Mouse (Mus musculus) liver, adult 2 months (tissue): ENCODE data around the gene Tbc1d16. TPM values are rescaled to one million over a fixed set of nuclear protein-coding genes. Genes with fewer than 3 reads are reported as not detected.

ENCODE experiments used
- DNase-seq: peaks from one replicate; pipeline ENCODE4 v3.0.0-alpha.2; 2011; ENCODE audit warnings: low read depth, low spot score; ENCODE audit errors: extremely low read depth
- H3K27ac ChIP-seq: fragments of 200-500 bp; replicated peaks from 2 replicates; pipeline ENCODE4 v1.5.1; 2012; ENCODE audit warnings: low read depth, mild to moderate bottlenecking, control low read depth, inconsistent platforms, low read length; ENCODE audit not compliant: insufficient read depth
- H3K27me3 ChIP-seq: fragments of 200-500 bp; 2 replicates; pipeline ENCODE4 v1.6.1; 2012; ENCODE audit warnings: mild to moderate bottlenecking, moderate library complexity, low read length, inconsistent platforms; ENCODE audit not compliant: control insufficient read depth, insufficient read depth
- H3K36me3 ChIP-seq: fragments of 200-500 bp; 2 replicates; pipeline ENCODE4 v1.6.1; 2012; ENCODE audit warnings: low read length, inconsistent platforms; ENCODE audit not compliant: control insufficient read depth, insufficient read depth
- H3K4me1 ChIP-seq: fragments of 200-500 bp; 2 replicates; pipeline ENCODE4 v1.6.1; 2011; ENCODE audit warnings: low read length; ENCODE audit not compliant: control insufficient read depth, insufficient read depth
- H3K4me3 ChIP-seq: fragments of 200-500 bp; 2 replicates; pipeline ENCODE4 v1.5.1; 2011; ENCODE audit warnings: low read depth, mild to moderate bottlenecking, control low read depth, low read length, moderate library complexity; ENCODE audit not compliant: insufficient read depth
- H3K79me2 ChIP-seq: fragments of 200-500 bp; 2 replicates; pipeline ENCODE4 v1.6.1; 2012; ENCODE audit warnings: inconsistent platforms, mild to moderate bottlenecking, low read length, moderate library complexity; ENCODE audit not compliant: control insufficient read depth, insufficient read depth
- H3K9ac ChIP-seq: fragments of 200-500 bp; 2 replicates; pipeline ENCODE4 v1.6.1; 2012; ENCODE audit warnings: low read depth, mild to moderate bottlenecking, control low read depth, inconsistent platforms, low read length
- CTCF ChIP-seq: fragments of 200-500 bp; IDR thresholded peaks from 2 replicates; pipeline ENCODE4 v1.5.1; 2011; ENCODE audit warnings: low read depth, low read length, control low read depth
- POLR2A ChIP-seq: fragments of 200-500 bp; IDR thresholded peaks from 2 replicates; pipeline ENCODE4 v1.6.1; 2011; ENCODE audit warnings: low read length, control low read depth; ENCODE audit not compliant: insufficient read depth; ENCODE audit errors: extremely low read depth
- WGBS: fragments of 180-500 bp; shearing (Covaris S2); methylation state at CpG from one replicate; pipeline ENCODE4 v1.1.7; 2018; 5-methylcytosine and 5-hydroxymethylcytosine counted together
- polyA plus RNA-seq: library from polyadenylated mRNA; depleted of rRNA; stranded (reverse); fragments of >200 nt; gene quantifications from 2 replicates; pipeline ENCODE4 v1.2.3, GENCODE M21; 2012
- total RNA-seq: library from RNA; depleted of rRNA; stranded (reverse); fragments of >200 nt; gene quantifications from 2 replicates; pipeline ENCODE4 v1.2.3, GENCODE M21; 2014

Gene Tbc1d16
- total and polyA plus RNA-seq, 2 experiments: 4.6 to 9.5 TPM

DNA sequence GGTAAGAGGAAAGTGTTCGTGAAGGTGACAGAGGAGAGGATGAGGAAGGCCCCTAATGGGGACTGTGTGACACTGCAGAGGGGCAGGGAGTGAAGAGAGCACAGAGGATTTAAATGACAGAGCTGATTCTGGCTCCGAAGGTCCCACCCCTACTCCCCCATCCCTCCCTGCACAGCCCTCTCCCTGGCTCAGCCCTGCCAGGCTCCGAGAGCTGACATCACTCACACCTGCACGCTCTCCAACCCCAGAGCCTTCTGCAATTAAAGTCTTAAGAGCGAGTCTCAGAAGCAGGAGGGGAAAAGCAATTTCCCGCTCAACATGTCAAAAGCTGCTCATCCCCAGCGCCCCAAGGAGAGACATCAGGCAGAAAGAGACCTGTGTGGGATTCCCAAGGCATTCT, 109.4 kb downstream of the Tbc1d16 start:
- TF ChIP-seq POLR2A: no peak
- no peak for TF ChIP-seq CTCF
- Histone ChIP-seq H3K36me3 (no peaks in the 10 kb centered on the region), H3K4me1 (no peaks in the 10 kb centered on the region), H3K27ac (no peak overlapping the region), H3K27me3 (no peaks in the 10 kb centered on the region), H3K79me2 (no peaks in the 10 kb centered on the region), H3K4me3 (no peak overlapping the region), H3K9ac (no peak overlapping the region)
- DNase-seq: no peak
- 91% methylated on average over 7 of the region's 7 CpGs for WGBS

DNA sequence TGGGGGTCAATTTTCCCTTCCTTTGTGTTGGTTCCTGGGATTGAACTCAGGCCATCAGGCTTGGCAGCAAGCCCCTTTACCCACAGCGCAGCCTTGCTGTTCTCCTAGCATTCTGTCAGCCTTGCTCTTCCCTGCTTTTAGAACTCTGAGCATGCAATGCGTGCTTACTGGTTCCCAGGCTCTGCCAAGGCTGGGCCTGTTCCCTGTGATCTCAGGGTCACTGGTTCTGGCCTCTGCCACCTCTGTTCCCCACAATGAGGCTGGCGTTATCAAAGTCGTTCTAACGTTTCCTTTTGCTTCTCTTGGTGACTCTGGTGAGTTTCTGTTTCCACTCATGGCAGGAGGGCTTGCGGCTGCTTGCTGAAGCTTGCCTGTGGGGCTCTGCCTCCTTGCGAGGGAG, 110.4 kb downstream of the Tbc1d16 start:
- H3K27me3 ChIP-seq: peaks cover 1% of the 10 kb centered on the region; the same call in 1 of the 2 replicates
- H3K79me2 ChIP-seq: no peaks in the 10 kb centered on the region
- WGBS: 61% methylated on average over 7 of the region's 7 CpGs
- no peaks in the 10 kb centered on the region for H3K4me1 ChIP-seq
- peak; percentile 38 for DNase-seq
- TF ChIP-seq CTCF (no peak), POLR2A (no peak)
- no peaks in the 10 kb centered on the region for H3K36me3 ChIP-seq
- H3K9ac ChIP-seq: no peak overlapping the region
- no peak overlapping the region for H3K4me3 ChIP-seq
- H3K27ac ChIP-seq: no peak overlapping the region

DNA sequence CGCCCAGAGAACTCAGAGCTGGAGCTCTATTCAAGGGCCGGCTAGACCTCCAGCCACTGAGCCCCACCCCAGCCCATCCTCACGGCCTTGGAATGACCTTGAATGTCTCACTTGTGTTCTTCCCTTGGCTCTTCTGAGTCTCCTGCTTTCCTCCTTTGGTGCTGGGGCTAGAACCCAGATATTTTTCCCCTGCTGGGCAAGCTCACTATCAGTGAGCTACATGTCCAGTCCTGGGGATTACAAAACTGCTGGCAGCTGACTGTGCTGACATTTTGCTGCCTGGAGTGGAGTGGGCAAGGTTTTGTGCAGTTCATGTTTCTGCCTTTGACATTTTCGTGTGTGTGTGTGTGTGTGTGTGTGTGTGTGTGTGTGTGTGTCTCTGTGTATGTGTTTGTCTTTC, 111.3 kb downstream of the Tbc1d16 start:
- Histone ChIP-seq H3K36me3 (no peaks in the 10 kb centered on the region), H3K4me3 (no peak overlapping the region), H3K79me2 (no peaks in the 10 kb centered on the region), H3K27ac (no peak overlapping the region), H3K27me3 (peaks cover 3% of the 10 kb centered on the region; the same call in 1 of the 2 replicates), H3K9ac (no peak overlapping the region), H3K4me1 (no peaks in the 10 kb centered on the region)
- TF ChIP-seq CTCF: no peak
- TF ChIP-seq POLR2A: no peak
- DNase-seq: peak; percentile 41
- 62% methylated on average over 4 of the region's 4 CpGs for WGBS

DNA sequence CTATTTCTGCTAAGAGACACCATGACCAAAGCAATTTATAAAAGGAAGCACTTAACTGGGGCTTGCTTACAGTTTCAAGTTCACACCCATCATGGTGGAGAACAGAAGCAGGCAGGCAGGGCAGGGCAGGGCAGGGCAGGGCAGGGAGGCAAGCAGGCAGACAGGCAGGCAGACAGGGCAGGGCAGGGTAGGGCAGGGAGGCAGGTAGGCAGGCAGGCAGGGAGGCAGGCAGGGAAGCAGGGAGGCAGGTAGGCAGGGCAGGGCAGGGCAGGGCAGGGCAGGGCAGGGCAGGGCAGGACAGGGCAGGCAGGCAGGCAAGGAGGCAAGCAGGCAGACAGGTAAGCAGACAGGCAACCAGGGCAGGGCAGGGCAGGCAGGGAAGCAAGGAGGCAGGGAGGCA, 115.6 kb downstream of the Tbc1d16 start:
- peaks cover 2% of the 10 kb centered on the region for H3K4me1 ChIP-seq
- no peak overlapping the region for H3K27ac ChIP-seq
- no peak for DNase-seq
- H3K36me3 ChIP-seq: no peaks in the 10 kb centered on the region
- TF ChIP-seq POLR2A (no peak), CTCF (no peak)
- H3K4me3 ChIP-seq: no peak overlapping the region
- H3K9ac ChIP-seq: no peak overlapping the region
- peaks cover 3% of the 10 kb centered on the region; the same call in 1 of the 2 replicates for H3K27me3 ChIP-seq
- H3K79me2 ChIP-seq: no peaks in the 10 kb centered on the region

DNA sequence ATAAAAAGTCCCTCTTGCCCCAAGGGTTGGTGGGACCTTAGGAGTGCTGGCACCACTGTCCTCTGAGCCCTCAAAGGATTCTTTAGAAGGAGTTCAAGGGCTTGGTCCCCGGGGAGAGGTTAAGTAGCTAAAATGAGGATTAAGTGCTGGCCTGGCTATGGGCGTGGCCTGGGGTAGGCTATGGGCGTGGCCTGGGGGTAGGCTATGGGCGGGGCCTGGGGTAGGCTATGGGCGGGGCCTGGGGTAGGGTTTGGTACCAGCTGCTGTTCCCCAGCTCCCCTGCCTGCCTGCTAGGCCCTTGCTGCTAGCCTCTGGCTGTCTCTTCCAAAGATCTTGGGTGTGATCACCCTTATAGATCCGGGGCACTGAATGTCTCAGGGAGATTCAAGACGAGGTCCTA, 117.0 kb downstream of the Tbc1d16 start:
- H3K9ac ChIP-seq: no peak overlapping the region
- peaks cover 3% of the 10 kb centered on the region for H3K4me1 ChIP-seq
- no peaks in the 10 kb centered on the region for H3K79me2 ChIP-seq
- TF ChIP-seq CTCF (no peak), POLR2A (no peak)
- no peak for DNase-seq
- H3K27me3 ChIP-seq: peaks cover 3% of the 10 kb centered on the region; the same call in 1 of the 2 replicates
- 37% methylated on average over 7 of the region's 7 CpGs for whole genome bisulfite sequencing
- no peaks in the 10 kb centered on the region for H3K36me3 ChIP-seq
- no peak overlapping the region for H3K27ac ChIP-seq
- H3K4me3 ChIP-seq: no peak overlapping the region

DNA sequence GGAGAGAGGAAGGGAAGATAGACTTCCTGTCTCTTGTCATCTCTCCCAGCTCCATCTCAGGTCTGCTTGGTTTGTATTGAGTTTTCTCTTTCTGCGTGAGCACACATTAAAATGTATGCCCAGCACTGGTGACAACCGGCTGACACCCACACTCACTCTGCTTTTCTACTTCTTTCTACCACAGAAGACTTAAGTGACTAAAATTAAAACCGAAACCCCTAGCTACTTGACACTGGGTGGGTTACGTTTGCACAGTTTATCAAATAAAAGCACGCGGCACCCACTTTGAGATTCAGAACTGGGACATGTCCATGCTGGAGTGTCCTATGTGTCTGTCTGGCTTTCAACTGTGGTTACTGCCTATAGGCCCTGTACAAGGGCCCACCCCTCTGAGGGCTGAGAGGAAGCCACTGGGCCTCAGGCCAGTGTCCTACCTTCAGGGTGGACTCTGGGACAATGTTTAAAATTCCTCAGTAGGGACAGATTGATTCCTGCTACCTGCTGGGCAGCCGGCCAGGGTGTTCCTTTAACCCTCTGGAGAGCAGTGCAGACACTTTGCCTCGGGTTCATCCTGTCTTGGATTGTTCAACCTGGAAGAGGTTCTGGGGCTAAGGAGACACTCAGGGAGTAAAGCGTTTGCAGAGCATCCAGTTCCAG, 118.8 kb downstream of the Tbc1d16 start:
- peak; percentile 69 for DNase-seq
- peaks cover 3% of the 10 kb centered on the region; the same call in 1 of the 2 replicates for H3K27me3 ChIP-seq
- no peaks in the 10 kb centered on the region for H3K79me2 ChIP-seq
- peaks cover 11% of the 10 kb centered on the region for H3K4me1 ChIP-seq
- 40% methylated on average over 9 of the region's 9 CpGs for WGBS
- H3K27ac ChIP-seq: no peak overlapping the region
- H3K4me3 ChIP-seq: no peak overlapping the region
- H3K9ac ChIP-seq: no peak overlapping the region
- H3K36me3 ChIP-seq: no peaks in the 10 kb centered on the region
- TF ChIP-seq CTCF (no peak), POLR2A (no peak)
